In genomic region chr9:23246389-23246788, GRCm38 (mm10) we compare ENCODE assay signal across 22 mouse cellular contexts. TPM values are rescaled to one million over a fixed set of nuclear protein-coding genes. Genes with fewer than 3 reads are reported as not detected.
DNase-seq lines count a peak whose midpoint lies in the region; TF ChIP-seq lines count a peak whose summit lies in the region.
"Had no signal": no experiment of that assay in that cellular context is flagged by ENCODE, and none has a peak within 500 bp of the region (broad histone marks: within the 10 kb centered on the region; RNA-seq: fewer than 3 reads in every experiment).

No protein-coding gene starts in this region.

- H3K27me3 ChIP-seq in heart, adult 2 months (ENCODE audit: control insufficient read depth, insufficient read depth, low read length) = no peaks in the 10 kb centered on the region
- H3K27me3 ChIP-seq: embryonic facial prominence, embryonic 13.5 days; forebrain, embryonic 15.5 days; heart, embryonic 13.5 days; liver, embryonic 13.5 days; lung, embryonic 15.5 days had no signal

- H3K9ac ChIP-seq in heart, adult 2 months (ENCODE audit: low read depth, low read length) = no peak overlapping the region
- H3K9ac ChIP-seq: embryonic facial prominence, embryonic 13.5 days; forebrain, embryonic 15.5 days; heart, embryonic 13.5 days; hindbrain, embryonic 12.5 days; liver, embryonic 13.5 days; lung, embryonic 15.5 days had no signal

- no peak overlapping the region for H3K4me3 ChIP-seq in heart, adult 2 months
- H3K4me3 ChIP-seq in gastrocnemius, adult 2 months = no peak overlapping the region
- H3K4me3 ChIP-seq: embryonic facial prominence, embryonic 13.5 days; forebrain, embryonic 15.5 days; heart, embryonic 13.5 days; hindbrain, embryonic 12.5 days; left cerebral cortex, adult 2 months; liver, embryonic 13.5 days; lung, embryonic 15.5 days had no signal

- no peak for TF ChIP-seq CTCF in heart, adult 2 months (IDR thresholded peaks at IDR 0.05)
- no peak for TF ChIP-seq CTCF in gastrocnemius, adult 2 months (IDR thresholded peaks at IDR 0.05)

- H3K36me3 ChIP-seq in heart, adult 2 months (ENCODE audit: control insufficient read depth, insufficient read depth, low read length) = no peaks in the 10 kb centered on the region
- H3K36me3 ChIP-seq: embryonic facial prominence, embryonic 13.5 days; forebrain, embryonic 15.5 days; heart, embryonic 13.5 days; hindbrain, embryonic 12.5 days; liver, embryonic 13.5 days; lung, embryonic 15.5 days had no signal

- H3K4me1 ChIP-seq in heart, adult 2 months (ENCODE audit: control insufficient read depth, insufficient read depth, low read length) = no peaks in the 10 kb centered on the region
- H3K4me1 ChIP-seq: liver, embryonic 13.5 days had no signal

- peak; percentile 47 to 53 for DNase-seq in heart, adult 2 months
- DNase-seq in heart, postnatal 10 days = no peak
- DNase-seq in gastrocnemius, adult 2 months = peak; percentile 81
- peak; percentile 79 for DNase-seq in gastrocnemius, postnatal 25 days
- peak; percentile 41 for DNase-seq in mesoderm, embryonic 11.5 days (ENCODE audit: low read depth, low spot score)
- no peak for DNase-seq in right cerebral cortex, postnatal 36 days (ENCODE audit: low spot score in 2 of 2)
- no peak for DNase-seq in natural killer cell, adult 2 months (ENCODE audit: low spot score in 2 of 2)
- DNase-seq: cerebellum, adult 9-10 months; kidney, adult 18-20 months; kidney, postnatal 10 days; liver, embryonic 13.5 days; retina, postnatal 1 day; right cerebral cortex, postnatal 4 days; thymus, postnatal 14 days had no signal

- no peaks in the 10 kb centered on the region for H3K79me2 ChIP-seq in heart, adult 2 months (replicated peaks; ENCODE audit: control insufficient read depth, insufficient read depth, low read length)

- 73% methylated on average over 9 of the region's 9 CpGs for WGBS in heart, adult 2 months

- TF ChIP-seq POLR2A in heart, adult 2 months (IDR thresholded peaks at IDR 0.05; ENCODE audit: insufficient read depth, low read depth, low read length) = no peak

- TF ChIP-seq EP300 in heart, adult 2 months (IDR thresholded peaks at IDR 0.05; ENCODE audit: insufficient read depth, low read depth, low read length) = no peak

- H3K27ac ChIP-seq in heart, adult 2 months = no peak overlapping the region
- peak overlapping the region; percentile 38 for H3K27ac ChIP-seq in gastrocnemius, adult 2 months
- H3K27ac ChIP-seq: embryonic facial prominence, embryonic 13.5 days; forebrain, embryonic 15.5 days; heart, embryonic 13.5 days; hindbrain, embryonic 12.5 days; left cerebral cortex, adult 2 months; liver, embryonic 13.5 days; lung, embryonic 15.5 days; macrophage; stomach, postnatal 0 days had no signal

- intact Hi-C loops in heart, adult 2 months (cut with DNase I) = no loop called here
- intact Hi-C loops in heart, postnatal 10 days (cut with DNase I) = no loop called here
- intact Hi-C loops in gastrocnemius, adult 2 months (cut with DNase I) = no loop called here

RNA-seq across cellular contexts. Expression of gene Bmper, which starts 23.5 kb away (rescaled TPM):
- 1 to 10 TPM; 2.6 to 4.3 TPM for total RNA-seq in heart, adult 2 months (2021)
- 1.9 and 2.6 TPM in 2 replicates for polyA plus RNA-seq in heart, adult 2 months (2012; rRNA removed)
- total RNA-seq in heart, postnatal 10 days (2021) = 1 to 10 TPM; 3.5 to 4.3 TPM
- total RNA-seq in gastrocnemius, adult 2 months (2021) = 1 to 10 TPM; 4.0 to 4.4 TPM
- 1 to 10 TPM; 3.5 to 3.7 TPM for total RNA-seq in gastrocnemius, postnatal 25 days (2021)
- polyA plus RNA-seq: macrophage had no signal

Comparison
In these comparisons a context has a peak if more than half of its experiments do, and no peak if none do; other contexts are left out.
1. DNase-seq: peak in heart, adult 2 months (2 of 2), gastrocnemius, adult 2 months (single experiment), gastrocnemius, postnatal 25 days (single experiment) and mesoderm, embryonic 11.5 days (single experiment); none in heart, postnatal 10 days (0 of 2), right cerebral cortex, postnatal 36 days (0 of 2) and natural killer cell, adult 2 months (0 of 2).